Mouse (Mus musculus) liver, embryonic 15.5 days (tissue): ENCODE results near the gene Saa4. TPM values are rescaled to one million over a fixed set of nuclear protein-coding genes. Genes with fewer than 3 reads are reported as not detected.
"Not testable (repeated sequence)": the region's sequence is repeated elsewhere in the genome, so short reads cannot be mapped to it uniquely, and the experiment has no call there.

ENCODE experiments used
- ATAC-seq: fragments of 200-750 bp; cut with Nextera tagmentation; 2 replicates; pipeline ENCODE4 v1.8.0; 2017; ENCODE audit warnings: moderate number of reproducible peaks, mild to moderate bottlenecking, moderate library complexity; ENCODE audit not compliant: insufficient read depth
- H3K27ac ChIP-seq: fragments of 300-500 bp; sonication (generic); replicated peaks from 2 replicates; pipeline ENCODE4 v1.5.1; 2015; ENCODE audit warnings: mild to moderate bottlenecking, inconsistent platforms
- H3K27me3 ChIP-seq: fragments of 300-500 bp; sonication (generic); 2 replicates; pipeline ENCODE4 v1.6.1; 2015; ENCODE audit warnings: mild to moderate bottlenecking, inconsistent platforms
- H3K36me3 ChIP-seq: fragments of 300-500 bp; sonication (generic); replicated peaks from 2 replicates; pipeline ENCODE4 v1.6.1; 2015; ENCODE audit warnings: moderate library complexity, mild to moderate bottlenecking, inconsistent platforms
- H3K4me1 ChIP-seq: fragments of 300-500 bp; sonication (generic); replicated peaks from 2 replicates; pipeline ENCODE4 v1.6.1; 2015; ENCODE audit warnings: inconsistent platforms
- H3K4me2 ChIP-seq: fragments of 300-500 bp; sonication (generic); 2 replicates; pipeline ENCODE4 v1.6.1; 2015; ENCODE audit warnings: moderate library complexity, mild to moderate bottlenecking, inconsistent platforms
- H3K4me3 ChIP-seq: fragments of 300-500 bp; sonication (generic); replicated peaks from 2 replicates; pipeline ENCODE4 v1.5.1; 2015; ENCODE audit warnings: mild to moderate bottlenecking, inconsistent platforms
- H3K9ac ChIP-seq: fragments of 300-500 bp; sonication (generic); 2 replicates; pipeline ENCODE4 v1.6.1; 2015; ENCODE audit warnings: moderate library complexity, mild to moderate bottlenecking, inconsistent platforms
- H3K9me3 ChIP-seq: fragments of 300-500 bp; sonication (generic); replicated peaks from 2 replicates; pipeline ENCODE4 v1.6.1; 2016; ENCODE audit warnings: inconsistent platforms
- WGBS: fragments of 180-500 bp; shearing (Covaris S2); methylation state at CpG from one replicate; pipeline ENCODE4 v1.1.7; 2015; ENCODE audit warnings: mixed read lengths; ENCODE audit not compliant: insufficient replicate concordance; 5-methylcytosine and 5-hydroxymethylcytosine counted together
- polyA plus RNA-seq: library from polyadenylated mRNA; unstranded; fragments of >200 nt; fragmentation: Nextera tagmentation; extraction: Ambion mirVana; gene quantifications from 2 replicates; pipeline ENCODE4 v1.2.1, GENCODE M21; 2015

Saa4 gene
- 6.3 and 8.8 TPM in 2 replicates for polyA plus RNA-seq

DNA sequence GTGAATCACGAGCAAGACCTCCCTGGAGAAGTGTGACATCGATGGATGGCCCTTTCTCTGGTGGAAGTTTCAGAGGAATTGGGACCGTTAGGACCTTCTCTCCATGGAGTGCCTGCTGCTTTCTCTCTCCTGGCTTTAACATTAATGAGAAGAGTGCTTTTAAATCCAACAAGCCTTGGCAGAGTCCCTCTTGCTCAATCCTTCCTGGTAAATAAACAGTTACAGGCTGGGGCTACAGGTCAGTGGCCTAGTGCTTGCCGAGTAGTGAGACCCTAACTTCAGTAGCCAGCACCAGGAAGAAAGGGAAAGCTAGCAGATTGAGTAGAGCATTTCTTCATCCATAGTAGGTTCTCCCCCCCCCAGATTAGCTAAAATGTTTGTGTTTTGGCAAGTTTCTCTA, at the start of gene Saa4:
TSS of gene Saa4 (minus strand) at position 146 of the 400 bp plus-strand sequence.
- Histone ChIP-seq H3K4me2 (peak within 1 kb of the TSS; percentile 37), H3K27ac (peak within 1 kb of the TSS; percentile 30), H3K27me3 (no peaks in the 10 kb centered on the region), H3K9me3 (no peaks in the 10 kb centered on the region), H3K9ac (no peak within 1 kb of the TSS), H3K4me3 (peak within 1 kb of the TSS; percentile 26), H3K36me3 (no peaks in the 10 kb centered on the region), H3K4me1 (0 out of 2 replicates have a peak, but pooled peaks cover 6% of the 10 kb centered on the region)
- ATAC-seq, result peak; percentile 44; the same call in 1 of the 2 replicates
- 58% methylated on average over 4 of the region's 4 CpGs for WGBS

DNA sequence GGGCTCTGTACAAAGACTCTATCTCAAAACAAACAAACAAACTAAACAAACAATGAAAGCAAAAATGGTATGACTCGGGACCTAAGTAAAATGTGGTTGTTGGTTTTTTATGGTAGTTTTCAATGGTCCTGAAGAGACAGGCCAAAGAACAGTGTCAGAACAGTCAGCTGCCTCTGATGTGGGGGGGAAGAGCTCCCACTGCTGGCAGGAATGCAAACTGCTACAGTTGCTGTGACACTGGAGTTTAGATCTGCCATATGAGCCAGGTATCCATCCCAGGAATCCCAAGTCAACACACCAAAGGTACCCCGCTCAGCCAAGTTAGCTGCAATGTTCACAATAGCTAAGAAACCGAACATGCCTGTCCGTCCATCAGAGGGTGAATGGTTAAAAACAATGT, 38.3 kb upstream of the Saa4 start:
- Histone ChIP-seq H3K9ac (no peak overlapping the region), H3K9me3 (no peaks in the 10 kb centered on the region), H3K4me1 (no peaks in the 10 kb centered on the region), H3K4me3 (no peak overlapping the region), H3K27me3 (no peaks in the 10 kb centered on the region), H3K36me3 (peaks cover 72% of the 10 kb centered on the region), H3K4me2 (no peak overlapping the region), H3K27ac (no peak overlapping the region)
- ATAC-seq, result no peak; the same call in 1 of the 2 replicates
- 47% methylated on average over 4 of the region's 4 CpGs for WGBS

GRCm38 (mm10) chr7:46768451-46768850, 36.0 kb upstream of the Saa4 start:
- 77% methylated on average over 7 of the region's 7 CpGs for WGBS

GRCm38 (mm10) chr7:46767371-46767770, 35.0 kb upstream of the Saa4 start:
- Histone ChIP-seq H3K9ac (no peak overlapping the region), H3K9me3 (no peaks in the 10 kb centered on the region), H3K27me3 (no peaks in the 10 kb centered on the region), H3K4me1 (no peaks in the 10 kb centered on the region), H3K4me2 (no peak overlapping the region), H3K36me3 (peaks cover 66% of the 10 kb centered on the region), H3K27ac (no peak overlapping the region), H3K4me3 (no peak overlapping the region)
- no peak for ATAC-seq

More at GRCm38 (mm10) chr7:46768451-46768850, 36.0 kb upstream of the Saa4 start:
- H3K27me3 ChIP-seq, result no peaks in the 10 kb centered on the region
- no peak for ATAC-seq
- no peak overlapping the region for H3K4me2 ChIP-seq
- no peaks in the 10 kb centered on the region for H3K9me3 ChIP-seq
- H3K27ac ChIP-seq, result no peak overlapping the region
- peaks cover 65% of the 10 kb centered on the region for H3K36me3 ChIP-seq
- no peak overlapping the region for H3K9ac ChIP-seq
- H3K4me1 ChIP-seq, result no peaks in the 10 kb centered on the region
- H3K4me3 ChIP-seq, result no peak overlapping the region

DNA sequence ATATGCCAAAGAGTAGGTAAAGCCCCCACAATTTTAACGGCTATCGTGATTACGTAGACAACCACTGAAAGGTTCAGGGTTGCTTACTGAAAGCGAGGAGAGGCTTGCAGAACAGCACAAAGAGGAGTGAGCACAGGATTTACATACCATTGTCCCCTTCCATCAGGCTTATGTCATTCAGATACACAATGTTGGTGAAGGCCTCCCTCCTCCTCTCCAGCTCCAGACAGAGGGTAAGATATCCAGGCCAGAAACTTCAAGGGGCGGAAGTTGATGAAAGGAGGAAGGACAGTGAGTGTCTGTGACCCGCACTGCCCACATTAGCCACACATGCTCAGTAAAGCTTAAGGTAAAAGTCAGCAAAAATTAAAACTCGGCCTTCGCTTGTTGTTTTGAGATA, 32.3 kb upstream of the Saa4 start:
- no peak for ATAC-seq
- Histone ChIP-seq H3K4me2 (no peak overlapping the region), H3K27ac (no peak overlapping the region), H3K27me3 (no peaks in the 10 kb centered on the region), H3K9me3 (no peaks in the 10 kb centered on the region), H3K4me1 (peaks cover 4% of the 10 kb centered on the region; the same call in 1 of the 2 replicates), H3K36me3 (peaks cover 65% of the 10 kb centered on the region), H3K4me3 (no peak overlapping the region), H3K9ac (no peak overlapping the region)
- WGBS, result 80% methylated on average over 8 of the region's 8 CpGs

DNA sequence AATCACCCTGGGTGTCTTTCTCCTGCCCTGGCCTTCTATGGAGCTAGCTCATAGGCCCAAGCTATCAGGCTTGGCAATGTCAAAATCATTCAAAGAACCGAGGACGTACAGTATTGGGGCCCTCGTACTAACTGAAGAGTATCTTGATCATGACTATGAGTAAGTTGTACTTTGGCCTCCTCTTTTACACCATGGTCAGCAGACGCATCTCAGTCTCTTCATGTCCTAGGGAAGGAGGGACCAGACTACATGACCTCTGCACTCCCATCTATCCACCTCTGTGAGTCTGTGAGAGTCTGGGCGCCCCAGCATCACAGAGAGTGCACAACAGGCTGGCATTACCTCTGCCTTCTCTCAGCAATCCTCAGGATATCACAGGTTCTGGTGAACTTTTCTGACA, 30.2 kb upstream of the Saa4 start:
- no peak overlapping the region for H3K9ac ChIP-seq
- H3K9me3 ChIP-seq, result no peaks in the 10 kb centered on the region
- ATAC-seq, result no peak
- H3K36me3 ChIP-seq, result peaks cover 44% of the 10 kb centered on the region
- H3K4me3 ChIP-seq, result no peak overlapping the region
- H3K27me3 ChIP-seq, result no peaks in the 10 kb centered on the region
- no peak overlapping the region for H3K4me2 ChIP-seq
- H3K27ac ChIP-seq, result no peak overlapping the region
- peaks cover 4% of the 10 kb centered on the region; the same call in 1 of the 2 replicates for H3K4me1 ChIP-seq
- WGBS, result 78% methylated on average over 5 of the region's 5 CpGs

GRCm38 (mm10) chr7:46761049-46761795, 28.8 kb upstream of the Saa4 start:
- Histone ChIP-seq H3K27me3 (no peaks in the 10 kb centered on the region), H3K9me3 (no peaks in the 10 kb centered on the region), H3K27ac (no peak overlapping the region), H3K36me3 (peaks cover 40% of the 10 kb centered on the region), H3K4me3 (no peak overlapping the region), H3K4me1 (peaks cover 4% of the 10 kb centered on the region; the same call in 1 of the 2 replicates), H3K9ac (no peak overlapping the region), H3K4me2 (no peak overlapping the region)
- 63% methylated on average over 11 of the region's 11 CpGs for WGBS
- ATAC-seq, result no peak

DNA sequence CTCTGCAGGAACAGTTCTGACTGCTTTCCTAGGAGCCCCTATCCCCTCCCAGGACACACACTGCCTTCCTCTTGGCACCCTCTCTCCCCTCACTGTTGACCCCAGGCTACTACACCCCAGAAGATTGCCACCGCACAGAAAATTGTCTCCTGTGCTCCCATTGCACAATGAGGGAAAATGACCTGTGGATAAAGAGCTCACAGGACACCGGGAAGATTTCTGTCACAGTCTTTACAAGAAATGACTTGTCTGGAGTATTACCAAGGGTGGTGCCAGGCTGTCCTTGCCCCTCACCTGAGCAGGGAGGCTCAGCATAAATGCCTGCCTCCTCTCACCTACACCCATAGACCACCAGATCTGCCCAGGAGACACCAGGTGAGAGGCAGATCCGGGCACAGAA, 19.1 kb upstream of the Saa4 start, which contains the start of gene Saa2:
TSS of gene Saa2 (plus strand) at position 301 of the 400 bp plus-strand sequence.
- no peak within 1 kb of the TSS for H3K4me2 ChIP-seq
- ATAC-seq, result no peak
- H3K27me3 ChIP-seq, result no peaks in the 10 kb centered on the region
- WGBS, result 65% methylated on average over 3 of the region's 3 CpGs
- H3K4me3 ChIP-seq, result no peak within 1 kb of the TSS
- H3K9ac ChIP-seq, result no peak within 1 kb of the TSS
- H3K27ac ChIP-seq, result no peak within 1 kb of the TSS
- H3K4me1 ChIP-seq, result no peaks in the 10 kb centered on the region
- H3K9me3 ChIP-seq, result no peaks in the 10 kb centered on the region
- H3K36me3 ChIP-seq, result no peaks in the 10 kb centered on the region

DNA sequence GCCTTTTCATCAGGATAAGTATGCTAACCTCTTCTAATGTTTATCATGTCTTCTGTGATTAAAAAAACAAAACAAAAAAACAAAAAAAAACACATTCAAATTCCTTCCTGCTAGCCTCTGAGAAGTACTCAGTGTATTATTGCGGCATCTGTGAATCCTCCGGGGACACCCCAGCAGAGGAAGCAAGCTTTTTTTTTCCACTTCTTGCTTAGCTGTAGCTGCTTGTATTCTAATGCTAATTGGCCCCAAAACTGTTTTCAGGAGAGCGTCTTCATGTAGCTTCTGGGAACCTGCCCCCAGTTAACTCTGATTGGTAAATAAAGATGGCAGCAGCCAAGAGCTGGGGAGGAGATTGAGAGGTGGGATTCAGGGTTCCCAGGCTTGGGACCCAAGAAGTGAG, 16.1 kb upstream of the Saa4 start:
- no peaks in the 10 kb centered on the region for H3K27me3 ChIP-seq
- WGBS, result 63% methylated on average over 3 of the region's 3 CpGs
- H3K27ac ChIP-seq, result no peak overlapping the region
- no peak overlapping the region for H3K4me3 ChIP-seq
- H3K4me2 ChIP-seq, result no peak overlapping the region
- no peaks in the 10 kb centered on the region for H3K9me3 ChIP-seq
- H3K4me1 ChIP-seq, result no peaks in the 10 kb centered on the region
- no peak for ATAC-seq
- H3K36me3 ChIP-seq, result no peaks in the 10 kb centered on the region
- H3K9ac ChIP-seq, result no peak overlapping the region

- Histone ChIP-seq H3K9ac (no peak overlapping the region), H3K4me1 (no peaks in the 10 kb centered on the region), H3K4me3 (no peak overlapping the region), H3K36me3 (no peaks in the 10 kb centered on the region), H3K9me3 (no peaks in the 10 kb centered on the region), H3K4me2 (no peak overlapping the region), H3K27ac (no peak overlapping the region), H3K27me3 (no peaks in the 10 kb centered on the region)
- 68% methylated on average over 7 of the region's 7 CpGs for WGBS
- no peak for ATAC-seq
Measured at GRCm38 (mm10) chr7:46746381-46746780, 14.0 kb upstream of the Saa4 start.

DNA sequence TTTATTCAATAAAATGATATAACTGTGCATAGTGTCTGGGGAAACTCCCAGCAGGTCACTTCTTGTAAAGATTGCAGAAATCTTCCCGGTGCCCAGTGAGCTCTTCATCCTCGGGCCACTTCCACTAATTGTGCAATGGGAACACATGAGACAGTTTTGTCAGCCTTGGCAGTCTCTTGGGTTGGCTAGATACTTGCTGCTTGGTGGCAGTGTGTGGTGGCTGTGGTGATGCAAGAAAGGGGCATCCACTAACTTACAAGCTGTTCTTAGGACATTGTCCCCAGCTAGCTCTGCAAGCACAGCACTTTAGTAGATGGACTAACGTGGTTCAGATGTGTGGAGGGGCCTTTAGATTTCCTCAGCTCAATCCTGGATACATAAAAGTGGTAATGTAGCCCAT, 13.4 kb upstream of the Saa4 start:
- Histone ChIP-seq H3K27me3 (no peaks in the 10 kb centered on the region), H3K4me2 (no peak overlapping the region), H3K9me3 (no peaks in the 10 kb centered on the region), H3K4me1 (no peaks in the 10 kb centered on the region), H3K9ac (no peak overlapping the region), H3K36me3 (no peaks in the 10 kb centered on the region), H3K27ac (no peak overlapping the region), H3K4me3 (no peak overlapping the region)
- ATAC-seq, result no peak
- 55% methylated on average over 3 of the region's 3 CpGs for WGBS

- H3K4me1 ChIP-seq, H3K27ac ChIP-seq, H3K9ac ChIP-seq, H3K9me3 ChIP-seq, H3K36me3 ChIP-seq, ATAC-seq, H3K27me3 ChIP-seq, H3K4me3 ChIP-seq, H3K4me2 ChIP-seq: not testable (repeated sequence)
- 68% methylated on average over 3 of the region's 3 CpGs for WGBS
Measured at GRCm38 (mm10) chr7:46742880-46743279, 10.5 kb upstream of the Saa4 start, which contains the start of gene Saa1. Gene Saa1 (minus strand): TSS chr7:46742980.
